Mouse (Mus musculus) Muller cell, postnatal 12 days (primary cell): ENCODE measurements around the gene Laptm4a.
"Not testable (repeated sequence)": the region's sequence is repeated elsewhere in the genome, so short reads cannot be mapped to it uniquely, and the experiment has no call there.

ENCODE experiments used
- DNase-seq: peaks from one replicate; pipeline ENCODE4 v3.0.0-alpha.2; 2015; ENCODE audit errors: inconsistent ontology term

Laptm4a gene

GRCm38 (mm10) chr12:8912860-8913685 lies 8.4 kb upstream of the Laptm4a start:
- peak; percentile 80 for DNase-seq

- no peak for DNase-seq
Measured at GRCm38 (mm10) chr12:8913701-8914340, 7.6 kb upstream of the Laptm4a start.

GRCm38 (mm10) chr12:8916378-8916777 lies 5.1 kb upstream of the Laptm4a start:
- DNase-seq = peak; percentile 87

DNA sequence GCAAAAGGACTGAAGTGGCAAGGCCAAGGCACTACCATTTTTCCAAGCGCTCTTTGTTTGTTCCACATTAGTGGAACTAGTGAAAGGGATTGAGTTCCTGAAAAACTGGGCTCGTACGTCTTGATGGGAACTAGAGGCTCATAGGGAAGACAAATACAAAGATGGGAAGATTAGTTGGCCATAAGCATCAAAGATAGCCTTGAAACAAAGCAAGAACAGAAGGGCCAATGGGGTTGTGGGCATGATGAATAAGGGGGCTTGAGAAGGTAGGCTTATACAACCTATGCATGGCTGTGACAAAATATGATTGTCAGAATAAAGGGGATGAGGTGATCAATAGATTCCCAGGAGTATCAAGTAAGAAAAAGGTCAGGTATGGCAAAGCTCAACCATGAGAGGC lies 2.2 kb upstream of the Laptm4a start:
- DNase-seq = no peak

GRCm38 (mm10) chr12:8920996-8921393 lies 469 bp upstream of the Laptm4a start:
- peak; percentile 65 for DNase-seq

GRCm38 (mm10) chr12:8922369-8923124 lies 1.1 kb downstream of the Laptm4a start:
- DNase-seq = no peak

DNA sequence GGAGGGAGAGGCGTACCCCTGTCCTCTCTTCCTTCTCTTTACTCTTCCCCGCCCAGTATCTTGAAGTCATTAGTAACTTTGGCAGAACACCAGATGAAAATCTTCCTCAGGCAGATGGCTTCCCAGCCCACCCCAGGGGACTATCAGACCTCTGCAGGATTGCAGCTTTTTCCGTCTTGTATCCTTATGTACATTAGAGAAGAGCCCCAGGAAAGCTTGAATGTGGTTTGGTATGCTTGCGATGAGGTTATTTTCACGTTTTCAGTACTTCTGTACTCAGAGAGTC lies 1.6 kb downstream of the Laptm4a start:
- DNase-seq = no peak

DNA sequence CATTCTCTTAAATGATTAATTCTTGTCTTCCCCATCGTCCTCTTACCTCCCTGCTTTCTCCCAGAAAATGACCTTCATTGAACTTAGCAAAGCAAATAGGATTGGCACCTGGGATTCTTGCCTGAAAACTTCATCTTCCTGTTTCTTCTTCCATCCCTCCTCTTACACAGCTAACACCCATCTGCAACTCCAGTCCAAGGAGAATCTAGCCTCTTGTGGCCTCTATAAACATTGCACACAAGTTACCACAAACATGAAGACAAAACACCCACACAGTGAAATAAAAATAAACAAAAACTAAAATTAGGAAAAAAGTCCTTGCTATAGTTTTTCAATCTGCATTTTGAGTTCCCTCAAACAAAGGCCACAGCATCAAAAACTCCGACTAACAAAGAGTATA lies 2.1 kb downstream of the Laptm4a start:
- DNase-seq = no peak

- no peak for DNase-seq
Measured at GRCm38 (mm10) chr12:8927652-8928051, 6.2 kb downstream of the Laptm4a start.

DNA sequence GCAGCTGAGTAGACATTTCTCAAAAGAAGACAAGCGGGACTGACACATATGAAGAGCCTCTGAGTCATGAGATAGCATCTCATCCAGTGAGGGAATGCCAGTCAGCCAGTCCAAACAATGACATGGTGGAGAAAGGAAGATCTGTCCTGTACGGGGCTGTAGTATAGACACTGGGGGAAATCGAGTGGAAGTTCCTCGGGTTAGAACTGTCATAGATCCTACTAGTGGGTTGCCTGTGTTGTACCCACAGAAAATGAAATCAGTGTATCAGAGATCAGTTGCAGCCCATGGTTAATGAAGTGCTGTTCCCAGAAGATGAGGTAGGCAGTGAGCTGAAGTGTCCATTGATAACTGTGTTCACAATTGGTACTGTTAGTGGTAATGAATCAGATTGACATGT lies 7.3 kb downstream of the Laptm4a start:
- DNase-seq = peak; percentile 67

DNA sequence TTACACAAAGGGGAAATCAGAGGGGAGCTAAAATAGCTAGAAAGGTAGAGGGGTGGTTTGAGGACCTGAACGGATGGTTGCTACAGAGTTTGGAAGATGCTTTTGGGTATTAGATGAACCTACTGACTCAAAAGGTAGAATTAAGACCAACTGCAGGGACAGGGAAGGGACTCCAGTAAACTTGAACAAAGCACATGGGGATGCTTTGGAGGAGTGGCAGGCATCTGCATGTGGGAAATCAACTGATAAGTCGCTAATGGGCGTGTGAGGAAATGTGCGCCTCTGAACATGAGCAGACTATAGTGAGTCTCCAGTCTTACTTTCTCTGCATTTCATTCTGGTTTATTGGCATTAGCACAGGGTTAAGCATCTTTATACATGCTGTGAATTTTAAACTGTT lies 9.6 kb downstream of the Laptm4a start:
- DNase-seq = no peak

GRCm38 (mm10) chr12:8935349-8935748 lies 13.9 kb downstream of the Laptm4a start:
- peak; percentile 64 for DNase-seq

DNA sequence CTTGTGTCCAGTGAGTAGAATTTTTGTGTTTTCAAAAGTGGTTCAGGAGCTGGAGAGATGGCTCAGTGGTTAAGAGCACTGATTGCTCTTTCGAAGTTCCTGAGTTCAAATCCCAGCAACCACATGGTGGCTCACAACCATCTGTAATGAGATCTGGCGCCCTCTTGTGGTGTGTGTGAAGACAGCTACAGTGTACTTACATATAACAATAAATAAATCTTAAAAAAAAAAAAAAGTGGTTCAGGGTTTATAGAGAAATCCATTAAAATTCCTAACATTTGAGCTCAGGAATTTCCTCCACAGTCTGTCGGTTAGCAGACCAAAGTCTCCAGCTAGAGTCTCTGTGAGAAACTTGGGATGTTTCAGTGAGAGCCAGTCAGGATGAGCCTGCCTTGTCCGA lies 14.7 kb downstream of the Laptm4a start:
- DNase-seq = not testable (repeated sequence)

DNA sequence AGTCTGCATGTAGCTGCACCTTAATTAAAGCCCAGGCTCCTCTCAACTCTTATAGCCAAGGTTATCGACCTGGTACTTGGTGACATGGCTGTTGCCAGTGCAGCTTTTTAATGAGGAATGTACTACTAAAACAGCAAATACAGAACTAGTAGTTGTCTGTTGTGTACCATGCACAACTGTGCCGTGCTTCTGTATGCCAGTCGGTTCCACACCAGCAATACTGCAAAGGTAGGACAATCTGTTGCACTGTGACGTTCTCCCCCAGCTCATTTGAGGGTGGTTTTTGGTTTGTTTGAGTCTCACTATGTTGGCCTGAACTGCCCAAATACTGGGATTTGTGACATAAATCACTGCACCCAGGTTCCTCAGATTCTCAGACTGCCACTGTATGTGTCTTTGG lies 18.0 kb downstream of the Laptm4a start:
- DNase-seq = no peak

DNA sequence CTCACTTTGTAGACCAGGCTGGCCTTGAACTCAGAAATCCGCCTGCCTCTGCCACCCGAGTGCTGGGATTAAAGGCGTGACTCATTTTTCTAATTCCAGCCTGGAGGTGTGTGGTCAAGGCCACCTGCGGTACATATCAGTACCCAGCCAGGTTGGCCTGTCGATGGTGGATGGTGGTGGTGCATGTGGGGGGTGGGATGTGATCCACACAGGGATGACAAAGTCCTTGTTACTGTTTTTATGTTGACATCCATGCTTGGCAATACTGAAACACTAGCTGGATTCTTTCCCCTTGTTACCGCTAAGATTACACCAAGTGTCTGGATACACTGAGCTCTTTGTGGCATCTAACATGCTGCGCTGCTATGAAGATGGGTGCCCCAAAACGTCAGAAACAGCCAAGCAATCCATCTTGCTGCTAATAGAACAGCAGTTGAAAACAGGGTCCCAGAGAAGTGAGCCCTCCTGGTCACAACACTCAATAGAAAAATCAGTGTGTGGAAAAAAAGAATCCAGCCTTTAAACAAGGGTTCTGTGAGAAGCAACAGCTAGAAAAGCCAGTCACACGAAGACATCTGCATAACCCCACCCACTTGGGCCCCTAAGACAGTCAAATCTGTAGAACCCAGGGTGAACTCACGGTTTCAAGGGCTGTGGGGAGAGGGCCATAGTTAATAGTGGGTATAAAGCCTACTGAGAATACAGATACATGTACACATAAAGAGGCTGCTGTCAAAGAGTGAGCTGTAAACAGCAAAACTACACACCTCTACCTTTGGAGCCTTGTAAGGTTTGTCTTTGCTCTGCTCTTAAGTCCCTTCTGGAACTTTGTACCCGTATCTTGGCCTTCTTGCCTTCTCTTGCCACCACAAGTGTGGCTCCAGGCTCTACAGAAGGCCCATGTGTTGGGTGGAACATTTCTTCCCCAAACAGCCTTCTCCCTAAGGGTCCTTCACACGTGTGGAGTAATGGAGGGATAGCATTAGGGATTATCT lies 18.8 kb downstream of the Laptm4a start:
- no peak for DNase-seq

- DNase-seq = no peak
Measured at GRCm38 (mm10) chr12:8941131-8941615, 19.7 kb downstream of the Laptm4a start.

- no peak for DNase-seq
Measured at GRCm38 (mm10) chr12:8941699-8942392, 20.4 kb downstream of the Laptm4a start.

- DNase-seq = no peak
Measured at GRCm38 (mm10) chr12:8947163-8947562, 25.7 kb downstream of the Laptm4a start.

GRCm38 (mm10) chr12:8947714-8948464 lies 26.4 kb downstream of the Laptm4a start, which contains the start of gene Matn3:
Gene Matn3, plus strand, starts transcription at chr12:8947929.
- DNase-seq = peak; percentile 94

- peak; percentile 54 for DNase-seq
Measured at GRCm38 (mm10) chr12:8953136-8953535, 31.7 kb downstream of the Laptm4a start.
